Mouse (Mus musculus): ENCODE results near the gene Cox15. TPM values are rescaled to one million over a fixed set of nuclear protein-coding genes. Genes with fewer than 3 reads are reported as not detected.

The Cox15 gene
- polyA plus RNA-seq, 1 experiment from 2014 or later = 10.4 TPM

GRCm38 (mm10) chr19:43724194-43724593 lies 28.6 kb downstream of the Cox15 start:
- peaks cover 48% of the 10 kb centered on the region for H3K36me3 ChIP-seq
- H3K4me3 ChIP-seq = no peak overlapping the region
- no peaks in the 10 kb centered on the region for H3K27me3 ChIP-seq (replicated peaks)
- no peak for ATAC-seq
- H3K9me3 ChIP-seq (replicated peaks) = no peaks in the 10 kb centered on the region
- H3K27ac ChIP-seq = no peak overlapping the region
- peaks cover 18% of the 10 kb centered on the region for H3K4me1 ChIP-seq
- H3K4me2 ChIP-seq = no peak overlapping the region
- 92% methylated on average over 20 of the region's 20 CpGs for WGBS (ENCODE audit: insufficient replicate concordance)
- H3K9ac ChIP-seq = no peak overlapping the region

GRCm38 (mm10) chr19:43723501-43723900 lies 29.3 kb downstream of the Cox15 start:
- WGBS (ENCODE audit: insufficient replicate concordance) = 79% methylated on average over 9 of the region's 10 CpGs
- H3K4me1 ChIP-seq = peaks cover 18% of the 10 kb centered on the region
- peaks cover 42% of the 10 kb centered on the region for H3K36me3 ChIP-seq
- no peak overlapping the region for H3K4me2 ChIP-seq
- no peak overlapping the region for H3K9ac ChIP-seq
- H3K9me3 ChIP-seq (replicated peaks) = no peaks in the 10 kb centered on the region
- no peaks in the 10 kb centered on the region for H3K27me3 ChIP-seq (replicated peaks)
- H3K4me3 ChIP-seq = no peak overlapping the region
- H3K27ac ChIP-seq = no peak overlapping the region
- ATAC-seq = no peak

- WGBS (ENCODE audit: insufficient replicate concordance) = 74% methylated on average over 8 of the region's 8 CpGs
- Histone ChIP-seq H3K36me3 (peaks cover 41% of the 10 kb centered on the region), H3K27ac (no peak overlapping the region), H3K4me1 (peaks cover 18% of the 10 kb centered on the region), H3K9me3 (replicated peaks) (no peaks in the 10 kb centered on the region), H3K4me2 (no peak overlapping the region), H3K27me3 (replicated peaks) (no peaks in the 10 kb centered on the region), H3K9ac (no peak overlapping the region), H3K4me3 (no peak overlapping the region)
- no peak for ATAC-seq
Observed at GRCm38 (mm10) chr19:43722891-43723290, 29.9 kb downstream of the Cox15 start.

GRCm38 (mm10) chr19:43720061-43720460 lies 32.7 kb downstream of the Cox15 start:
- H3K4me2 ChIP-seq = no peak overlapping the region
- no peak overlapping the region for H3K4me3 ChIP-seq
- peaks cover 9% of the 10 kb centered on the region for H3K4me1 ChIP-seq
- H3K9me3 ChIP-seq (replicated peaks) = no peaks in the 10 kb centered on the region
- H3K27me3 ChIP-seq (replicated peaks) = no peaks in the 10 kb centered on the region
- H3K27ac ChIP-seq = no peak overlapping the region
- no peak overlapping the region for H3K9ac ChIP-seq
- H3K36me3 ChIP-seq = peaks cover 22% of the 10 kb centered on the region
- 87% methylated on average over 11 of the region's 11 CpGs for WGBS (ENCODE audit: insufficient replicate concordance)
- no peak for ATAC-seq

GRCm38 (mm10) chr19:43711971-43712370 lies 40.8 kb downstream of the Cox15 start:
- no peak for ATAC-seq
- Histone ChIP-seq H3K27me3 (replicated peaks) (no peaks in the 10 kb centered on the region), H3K36me3 (peaks cover 17% of the 10 kb centered on the region), H3K9me3 (replicated peaks) (no peaks in the 10 kb centered on the region), H3K4me1 (peaks cover 12% of the 10 kb centered on the region), H3K27ac (no peak overlapping the region), H3K4me3 (no peak overlapping the region), H3K4me2 (peak overlapping the region; percentile 41), H3K9ac (no peak overlapping the region)
- WGBS (ENCODE audit: insufficient replicate concordance) = 64% methylated on average over 5 of the region's 5 CpGs

- H3K9ac ChIP-seq = no peak overlapping the region
- H3K27ac ChIP-seq = peak overlapping the region; percentile 57
- H3K9me3 ChIP-seq (replicated peaks) = no peaks in the 10 kb centered on the region
- peaks cover 12% of the 10 kb centered on the region for H3K4me1 ChIP-seq
- peaks cover 17% of the 10 kb centered on the region for H3K36me3 ChIP-seq
- whole genome bisulfite sequencing (ENCODE audit: insufficient replicate concordance) = 31% methylated on average over 22 of the region's 22 CpGs
- H3K4me2 ChIP-seq = peak overlapping the region; percentile 41
- peak; percentile 46 for ATAC-seq
- peak overlapping the region; percentile 11; the same call in 1 of the 2 replicates for H3K4me3 ChIP-seq
- H3K27me3 ChIP-seq (replicated peaks) = no peaks in the 10 kb centered on the region
Observed at GRCm38 (mm10) chr19:43711159-43711916, 41.5 kb downstream of the Cox15 start.

GRCm38 (mm10) chr19:43709317-43709716 lies 43.5 kb downstream of the Cox15 start:
- peaks cover 29% of the 10 kb centered on the region for H3K36me3 ChIP-seq
- H3K9ac ChIP-seq = no peak overlapping the region
- H3K4me1 ChIP-seq = peaks cover 12% of the 10 kb centered on the region
- H3K4me3 ChIP-seq = no peak overlapping the region
- WGBS (ENCODE audit: insufficient replicate concordance) = 85% methylated on average over 8 of the region's 8 CpGs
- no peak overlapping the region for H3K27ac ChIP-seq
- no peak for ATAC-seq
- no peaks in the 10 kb centered on the region for H3K9me3 ChIP-seq (replicated peaks)
- no peaks in the 10 kb centered on the region for H3K27me3 ChIP-seq (replicated peaks)
- no peak overlapping the region for H3K4me2 ChIP-seq

- 86% methylated on average over 7 of the region's 7 CpGs for WGBS (ENCODE audit: insufficient replicate concordance)
- peaks cover 26% of the 10 kb centered on the region for H3K36me3 ChIP-seq
- no peak overlapping the region for H3K27ac ChIP-seq
- no peak overlapping the region for H3K4me2 ChIP-seq
- no peak overlapping the region for H3K9ac ChIP-seq
- no peaks in the 10 kb centered on the region for H3K9me3 ChIP-seq (replicated peaks)
- ATAC-seq = no peak
- no peak overlapping the region for H3K4me3 ChIP-seq
- peaks cover 12% of the 10 kb centered on the region for H3K4me1 ChIP-seq
- no peaks in the 10 kb centered on the region for H3K27me3 ChIP-seq (replicated peaks)
Observed at GRCm38 (mm10) chr19:43708206-43708605, 44.6 kb downstream of the Cox15 start.

- H3K27ac ChIP-seq = no peak overlapping the region
- peaks cover 32% of the 10 kb centered on the region for H3K36me3 ChIP-seq
- H3K4me1 ChIP-seq = no peaks in the 10 kb centered on the region
- H3K4me2 ChIP-seq = no peak overlapping the region
- H3K27me3 ChIP-seq (replicated peaks) = no peaks in the 10 kb centered on the region
- no peaks in the 10 kb centered on the region for H3K9me3 ChIP-seq (replicated peaks)
- no peak overlapping the region for H3K9ac ChIP-seq
- no peak overlapping the region for H3K4me3 ChIP-seq
- WGBS (ENCODE audit: insufficient replicate concordance) = 82% methylated on average over 17 of the region's 17 CpGs
- ATAC-seq = no peak
Observed at GRCm38 (mm10) chr19:43704787-43705497, 47.9 kb downstream of the Cox15 start.

GRCm38 (mm10) chr19:43704211-43704610 lies 48.6 kb downstream of the Cox15 start:
- H3K9me3 ChIP-seq (replicated peaks) = no peaks in the 10 kb centered on the region
- no peak overlapping the region for H3K4me3 ChIP-seq
- H3K9ac ChIP-seq = no peak overlapping the region
- no peak for ATAC-seq
- peaks cover 37% of the 10 kb centered on the region for H3K36me3 ChIP-seq
- WGBS (ENCODE audit: insufficient replicate concordance) = 77% methylated on average over 11 of the region's 11 CpGs
- no peaks in the 10 kb centered on the region for H3K4me1 ChIP-seq
- H3K27me3 ChIP-seq (replicated peaks) = no peaks in the 10 kb centered on the region
- H3K4me2 ChIP-seq = no peak overlapping the region
- no peak overlapping the region for H3K27ac ChIP-seq

- Histone ChIP-seq H3K36me3 (peaks cover 17% of the 10 kb centered on the region), H3K4me2 (no peak overlapping the region), H3K4me3 (no peak overlapping the region), H3K27ac (no peak overlapping the region), H3K9ac (no peak overlapping the region), H3K4me1 (peaks cover 13% of the 10 kb centered on the region), H3K27me3 (replicated peaks) (no peaks in the 10 kb centered on the region), H3K9me3 (replicated peaks) (no peaks in the 10 kb centered on the region)
- 70% methylated on average over 6 of the region's 6 CpGs for WGBS (ENCODE audit: insufficient replicate concordance)
- no peak for ATAC-seq
Observed at GRCm38 (mm10) chr19:43699763-43700155, 53.0 kb downstream of the Cox15 start.

GRCm38 (mm10) chr19:43699021-43699762 lies 53.6 kb downstream of the Cox15 start:
- Histone ChIP-seq H3K27ac (no peak overlapping the region), H3K9ac (no peak overlapping the region), H3K4me3 (no peak overlapping the region), H3K4me2 (no peak overlapping the region), H3K27me3 (replicated peaks) (no peaks in the 10 kb centered on the region), H3K9me3 (replicated peaks) (no peaks in the 10 kb centered on the region), H3K4me1 (peaks cover 13% of the 10 kb centered on the region), H3K36me3 (peaks cover 16% of the 10 kb centered on the region)
- ATAC-seq = no peak
- 67% methylated on average over 11 of the region's 11 CpGs for WGBS (ENCODE audit: insufficient replicate concordance)
